Mouse (Mus musculus): ENCODE data around the gene Col12a1. TPM values are rescaled to one million over a fixed set of nuclear protein-coding genes. Genes with fewer than 3 reads are reported as not detected.

Gene Col12a1
- polyA plus RNA-seq, 1 experiment: 17.7 TPM

GRCm38 (mm10) chr9:79618839-79619597 is 99.6 kb downstream of the Col12a1 start:
- Histone ChIP-seq H3K27me3 (ENCODE audit: control insufficient read depth, insufficient read depth, insufficient read length) (no peaks in the 10 kb centered on the region), H3K79me2 (ENCODE audit: control insufficient read depth, insufficient read depth) (no peaks in the 10 kb centered on the region), H3ac (ENCODE audit: control insufficient read depth, insufficient read length) (no peak overlapping the region), H3K36me3 (ENCODE audit: control insufficient read depth, insufficient read depth) (peaks cover 5% of the 10 kb centered on the region), H3K4me2 (ENCODE audit: low read depth) (no peak overlapping the region), H3K4me3 (no peak overlapping the region)
- TF ChIP-seq REST (IDR thresholded peaks at IDR 0.05; ENCODE audit: insufficient read depth, insufficient read length): no peak
- TF ChIP-seq POLR2AphosphoS2 (IDR thresholded peaks at IDR 0.05; ENCODE audit: insufficient read length, low read depth): no peak
- no peak for TF ChIP-seq MYOD1 (IDR thresholded peaks at IDR 0.05; ENCODE audit: control insufficient read depth in 1 of 3, insufficient read length in 2 of 3, low read depth in 2 of 3)
- TF ChIP-seq USF1 (IDR thresholded peaks at IDR 0.05; ENCODE audit: low read depth): no peak
- TF ChIP-seq CEBPB (IDR thresholded peaks at IDR 0.05; ENCODE audit: insufficient read depth, poor library complexity, severe bottlenecking): no peak
- TF ChIP-seq MYOG (IDR thresholded peaks at IDR 0.05; ENCODE audit: control insufficient read depth in 1 of 3, insufficient read depth in 1 of 3, insufficient read length in 2 of 3, low read depth in 2 of 3): no peak
- no peak for TF ChIP-seq POLR2A (IDR thresholded peaks at IDR 0.05; ENCODE audit: insufficient read length, low read depth)
- no peak for TF ChIP-seq SRF (IDR thresholded peaks at IDR 0.05; ENCODE audit: control insufficient read depth, insufficient read length, low read depth)
- no peak for TF ChIP-seq TCF12 (IDR thresholded peaks at IDR 0.05; ENCODE audit: insufficient read depth, poor library complexity, severe bottlenecking)
- no peak for TF ChIP-seq E2F4 (IDR thresholded peaks at IDR 0.05; ENCODE audit: insufficient read depth)
- no peak for TF ChIP-seq MAX (IDR thresholded peaks at IDR 0.05; ENCODE audit: low read depth)
- TF ChIP-seq TCF3 (IDR thresholded peaks at IDR 0.05; ENCODE audit: insufficient read length, low read depth): no peak

- Histone ChIP-seq H3K4me2 (ENCODE audit: low read depth) (no peak overlapping the region), H3K79me2 (ENCODE audit: control insufficient read depth, insufficient read depth) (no peaks in the 10 kb centered on the region), H3K27me3 (ENCODE audit: control insufficient read depth, insufficient read depth, insufficient read length) (no peaks in the 10 kb centered on the region), H3K36me3 (ENCODE audit: control insufficient read depth, insufficient read depth) (peaks cover 5% of the 10 kb centered on the region), H3ac (ENCODE audit: control insufficient read depth, insufficient read length) (no peak overlapping the region), H3K4me3 (no peak overlapping the region)
- TF ChIP-seq SRF (IDR thresholded peaks at IDR 0.05; ENCODE audit: control insufficient read depth, insufficient read length, low read depth): peak; percentile 76
- TF ChIP-seq USF1 (IDR thresholded peaks at IDR 0.05; ENCODE audit: low read depth): peak; percentile 98
- TF ChIP-seq E2F4 (IDR thresholded peaks at IDR 0.05; ENCODE audit: insufficient read depth): no peak
These were observed 101.3 kb downstream of the Col12a1 start for GRCm38 (mm10) chr9:79617336-79617735.

- Histone ChIP-seq H3ac (ENCODE audit: control insufficient read depth, insufficient read length) (no peak overlapping the region), H3K79me2 (ENCODE audit: control insufficient read depth, insufficient read depth) (no peaks in the 10 kb centered on the region), H3K4me3 (no peak overlapping the region), H3K27me3 (ENCODE audit: control insufficient read depth, insufficient read depth, insufficient read length) (no peaks in the 10 kb centered on the region), H3K4me2 (ENCODE audit: low read depth) (no peak overlapping the region), H3K36me3 (ENCODE audit: control insufficient read depth, insufficient read depth) (peaks cover 5% of the 10 kb centered on the region)
- TF ChIP-seq REST (IDR thresholded peaks at IDR 0.05; ENCODE audit: insufficient read depth, insufficient read length) (no peak), MYOG (IDR thresholded peaks at IDR 0.05; ENCODE audit: control insufficient read depth in 1 of 3, insufficient read depth in 1 of 3, insufficient read length in 2 of 3, low read depth in 2 of 3) (no peak), MYOD1 (IDR thresholded peaks at IDR 0.05; ENCODE audit: control insufficient read depth in 1 of 3, insufficient read length in 2 of 3, low read depth in 2 of 3) (no peak)
These were observed 102.6 kb downstream of the Col12a1 start for GRCm38 (mm10) chr9:79616040-79616439.

GRCm38 (mm10) chr9:79610286-79610685 is 108.3 kb downstream of the Col12a1 start:
- H3K4me2 ChIP-seq (ENCODE audit: low read depth): peak overlapping the region; percentile 49
- H3K4me3 ChIP-seq: no peak overlapping the region
- TF ChIP-seq TCF3 (IDR thresholded peaks at IDR 0.05; ENCODE audit: insufficient read length, low read depth) (no peak), SRF (IDR thresholded peaks at IDR 0.05; ENCODE audit: control insufficient read depth, insufficient read length, low read depth) (no peak), TCF12 (IDR thresholded peaks at IDR 0.05; ENCODE audit: insufficient read depth, poor library complexity, severe bottlenecking) (no peak), USF1 (IDR thresholded peaks at IDR 0.05; ENCODE audit: low read depth) (no peak), REST (IDR thresholded peaks at IDR 0.05; ENCODE audit: insufficient read depth, insufficient read length) (no peak), CEBPB (IDR thresholded peaks at IDR 0.05; ENCODE audit: insufficient read depth, poor library complexity, severe bottlenecking) (no peak)
- no peaks in the 10 kb centered on the region for H3K79me2 ChIP-seq (ENCODE audit: control insufficient read depth, insufficient read depth)
- no peak overlapping the region for H3ac ChIP-seq (ENCODE audit: control insufficient read depth, insufficient read length)
- H3K27me3 ChIP-seq (ENCODE audit: control insufficient read depth, insufficient read depth, insufficient read length): no peaks in the 10 kb centered on the region
- H3K36me3 ChIP-seq (ENCODE audit: control insufficient read depth, insufficient read depth): peaks cover 4% of the 10 kb centered on the region

- Histone ChIP-seq H3ac (ENCODE audit: control insufficient read depth, insufficient read length) (no peak overlapping the region), H3K4me3 (no peak overlapping the region), H3K36me3 (ENCODE audit: control insufficient read depth, insufficient read depth) (no peaks in the 10 kb centered on the region), H3K27me3 (ENCODE audit: control insufficient read depth, insufficient read depth, insufficient read length) (no peaks in the 10 kb centered on the region), H3K79me2 (ENCODE audit: control insufficient read depth, insufficient read depth) (no peaks in the 10 kb centered on the region), H3K4me2 (ENCODE audit: low read depth) (peak overlapping the region; percentile 49)
- TF ChIP-seq TCF12 (IDR thresholded peaks at IDR 0.05; ENCODE audit: insufficient read depth, poor library complexity, severe bottlenecking) (no peak), REST (IDR thresholded peaks at IDR 0.05; ENCODE audit: insufficient read depth, insufficient read length) (no peak), POLR2AphosphoS2 (IDR thresholded peaks at IDR 0.05; ENCODE audit: insufficient read length, low read depth) (no peak), MAX (IDR thresholded peaks at IDR 0.05; ENCODE audit: low read depth) (no peak), SRF (IDR thresholded peaks at IDR 0.05; ENCODE audit: control insufficient read depth, insufficient read length, low read depth) (no peak), POLR2A (IDR thresholded peaks at IDR 0.05; ENCODE audit: insufficient read length, low read depth) (no peak), TCF3 (IDR thresholded peaks at IDR 0.05; ENCODE audit: insufficient read length, low read depth) (no peak)
These were observed 109.0 kb downstream of the Col12a1 start for GRCm38 (mm10) chr9:79609661-79610060.
